Mouse (Mus musculus) lung, embryonic 15.5 days (tissue): ENCODE results near the gene C5ar1. TPM values are rescaled to one million over a fixed set of nuclear protein-coding genes. Genes with fewer than 3 reads are reported as not detected.

Experiments
- ATAC-seq: fragments of 200-750 bp; cut with Nextera tagmentation; 2 replicates; pipeline ENCODE4 v1.8.0; 2017; ENCODE audit warnings: moderate number of reproducible peaks, borderline replicate concordance; ENCODE audit not compliant: low FRiP score, low TSS enrichment; ENCODE audit errors: extremely low read depth
- H3K27ac ChIP-seq: fragments of 300-500 bp; sonication (generic); 2 replicates; pipeline ENCODE4 v1.5.1; 2015; ENCODE audit warnings: moderate library complexity, mild to moderate bottlenecking, inconsistent platforms
- H3K27me3 ChIP-seq: fragments of 300-500 bp; sonication (generic); 2 replicates; pipeline ENCODE4 v1.6.1; 2015; ENCODE audit warnings: inconsistent platforms
- H3K36me3 ChIP-seq: fragments of 300-500 bp; sonication (generic); 2 replicates; pipeline ENCODE4 v1.6.1; 2015; ENCODE audit warnings: inconsistent platforms
- H3K4me1 ChIP-seq: fragments of 300-500 bp; sonication (generic); 2 replicates; pipeline ENCODE4 v1.6.1; 2015; ENCODE audit warnings: inconsistent platforms
- H3K4me2 ChIP-seq: fragments of 300-500 bp; sonication (generic); 2 replicates; pipeline ENCODE4 v1.6.1; 2015; ENCODE audit warnings: inconsistent platforms, mild to moderate bottlenecking, moderate library complexity
- H3K4me3 ChIP-seq: fragments of 300-500 bp; sonication (generic); 2 replicates; pipeline ENCODE4 v1.5.1; 2015; ENCODE audit warnings: mild to moderate bottlenecking, inconsistent platforms
- H3K9ac ChIP-seq: fragments of 300-500 bp; sonication (generic); 2 replicates; pipeline ENCODE4 v1.6.1; 2015; ENCODE audit warnings: inconsistent platforms
- H3K9me3 ChIP-seq: fragments of 300-500 bp; sonication (generic); 2 replicates; pipeline ENCODE4 v1.6.1; 2016; ENCODE audit warnings: inconsistent platforms
- WGBS: fragments of 180-500 bp; shearing (Covaris S2); methylation state at CpG from one replicate; pipeline ENCODE4 v1.1.7; 2015; 5-methylcytosine and 5-hydroxymethylcytosine counted together
- polyA plus RNA-seq: library from polyadenylated mRNA; unstranded; fragments of >200 nt; fragmentation: Nextera tagmentation; extraction: Ambion mirVana; gene quantifications from 2 replicates; pipeline ENCODE4 v1.2.1, GENCODE M21; 2015

C5ar1 gene
- polyA plus RNA-seq, 1 experiment from 2014 or later: 2.5 TPM

GRCm38 (mm10) chr7:16245958-16246357, 13.4 kb downstream of the C5ar1 start:
- Histone ChIP-seq H3K27ac (no peak overlapping the region), H3K36me3 (no peaks in the 10 kb centered on the region), H3K9ac (no peak overlapping the region), H3K9me3 (no peaks in the 10 kb centered on the region), H3K4me1 (0 out of 2 replicates have a peak, but pooled peaks cover 5% of the 10 kb centered on the region), H3K4me3 (no peak overlapping the region), H3K27me3 (no peaks in the 10 kb centered on the region), H3K4me2 (no peak overlapping the region)
- ATAC-seq: no peak
- WGBS: 38% methylated on average over 2 of the region's 4 CpGs

- H3K36me3 ChIP-seq: no peaks in the 10 kb centered on the region
- 0 out of 2 replicates have a peak, but pooled peaks cover 5% of the 10 kb centered on the region for H3K4me1 ChIP-seq
- H3K27me3 ChIP-seq: no peaks in the 10 kb centered on the region
- H3K4me2 ChIP-seq: no peak within 1 kb of the TSS
- 39% methylated on average over 5 of the region's 5 CpGs for WGBS
- H3K27ac ChIP-seq: peak within 1 kb of the TSS; percentile 16
- peak; percentile 62; the same call in 1 of the 2 replicates for ATAC-seq
- H3K9me3 ChIP-seq: no peaks in the 10 kb centered on the region
- no peak within 1 kb of the TSS for H3K9ac ChIP-seq
- H3K4me3 ChIP-seq: no peak within 1 kb of the TSS
Observed at GRCm38 (mm10) chr7:16244067-16244466, 15.3 kb downstream of the C5ar1 start, which contains the start of gene C5ar2. Gene C5ar2, minus strand, starts transcription at chr7:16244154.

- WGBS: 67% methylated on average over 6 of the region's 6 CpGs
- H3K4me2 ChIP-seq: no peak overlapping the region
- H3K27ac ChIP-seq: no peak overlapping the region
- H3K9ac ChIP-seq: no peak overlapping the region
- no peaks in the 10 kb centered on the region for H3K9me3 ChIP-seq
- H3K36me3 ChIP-seq: no peaks in the 10 kb centered on the region
- H3K4me1 ChIP-seq: 0 out of 2 replicates have a peak, but pooled peaks cover 5% of the 10 kb centered on the region
- H3K4me3 ChIP-seq: no peak overlapping the region
- ATAC-seq: no peak
- H3K27me3 ChIP-seq: no peaks in the 10 kb centered on the region
Observed at GRCm38 (mm10) chr7:16242198-16242597, 17.1 kb downstream of the C5ar1 start.

GRCm38 (mm10) chr7:16241787-16242186, 17.6 kb downstream of the C5ar1 start:
- Histone ChIP-seq H3K9ac (no peak overlapping the region), H3K9me3 (no peaks in the 10 kb centered on the region), H3K4me2 (no peak overlapping the region), H3K4me3 (no peak overlapping the region), H3K27ac (no peak overlapping the region), H3K4me1 (0 out of 2 replicates have a peak, but pooled peaks cover 5% of the 10 kb centered on the region), H3K27me3 (no peaks in the 10 kb centered on the region), H3K36me3 (no peaks in the 10 kb centered on the region)
- WGBS: 61% methylated on average over 11 of the region's 11 CpGs
- no peak for ATAC-seq

- Histone ChIP-seq H3K4me1 (0 out of 2 replicates have a peak, but pooled peaks cover 5% of the 10 kb centered on the region), H3K27me3 (no peaks in the 10 kb centered on the region), H3K9ac (no peak overlapping the region), H3K4me3 (no peak overlapping the region), H3K36me3 (no peaks in the 10 kb centered on the region), H3K27ac (no peak overlapping the region), H3K4me2 (no peak overlapping the region), H3K9me3 (no peaks in the 10 kb centered on the region)
- 86% methylated on average over 1 of the region's 1 CpGs for WGBS
- no peak for ATAC-seq
Observed at GRCm38 (mm10) chr7:16240978-16241303, 18.4 kb downstream of the C5ar1 start.

- Histone ChIP-seq H3K27ac (no peak overlapping the region), H3K36me3 (no peaks in the 10 kb centered on the region), H3K9me3 (no peaks in the 10 kb centered on the region), H3K27me3 (no peaks in the 10 kb centered on the region), H3K4me3 (no peak overlapping the region), H3K4me1 (0 out of 2 replicates have a peak, but pooled peaks cover 5% of the 10 kb centered on the region), H3K4me2 (no peak overlapping the region), H3K9ac (no peak overlapping the region)
- 65% methylated on average over 7 of the region's 7 CpGs for WGBS
- ATAC-seq: no peak
Observed at GRCm38 (mm10) chr7:16240281-16240977, 18.9 kb downstream of the C5ar1 start.

GRCm38 (mm10) chr7:16239554-16239997, 19.8 kb downstream of the C5ar1 start:
- Histone ChIP-seq H3K9ac (no peak overlapping the region), H3K4me2 (no peak overlapping the region), H3K27ac (no peak overlapping the region), H3K4me3 (no peak overlapping the region), H3K36me3 (no peaks in the 10 kb centered on the region), H3K9me3 (no peaks in the 10 kb centered on the region), H3K4me1 (0 out of 2 replicates have a peak, but pooled peaks cover 5% of the 10 kb centered on the region), H3K27me3 (no peaks in the 10 kb centered on the region)
- 55% methylated on average over 9 of the region's 9 CpGs for WGBS
- ATAC-seq: no peak

- WGBS: 31% methylated on average over 5 of the region's 5 CpGs
- Histone ChIP-seq H3K27me3 (no peaks in the 10 kb centered on the region; the same call in 1 of the 2 replicates), H3K9ac (no peak overlapping the region), H3K4me1 (peaks cover 6% of the 10 kb centered on the region; the same call in 1 of the 2 replicates), H3K4me2 (no peak overlapping the region), H3K4me3 (no peak overlapping the region), H3K27ac (no peak overlapping the region), H3K9me3 (no peaks in the 10 kb centered on the region), H3K36me3 (no peaks in the 10 kb centered on the region)
- no peak for ATAC-seq
Observed at GRCm38 (mm10) chr7:16229869-16230268, 29.5 kb downstream of the C5ar1 start.

- H3K27ac ChIP-seq: peak within 1 kb of the TSS; percentile 73
- peaks cover 10% of the 10 kb centered on the region for H3K4me1 ChIP-seq
- 1% methylated on average over 34 of the region's 34 CpGs for WGBS
- ATAC-seq: peak; percentile 96
- H3K4me2 ChIP-seq: peak within 1 kb of the TSS; percentile 64
- H3K27me3 ChIP-seq: no peaks in the 10 kb centered on the region; the same call in 1 of the 2 replicates
- H3K4me3 ChIP-seq: peak within 1 kb of the TSS; percentile 61
- peaks cover 8% of the 10 kb centered on the region for H3K36me3 ChIP-seq
- peak within 1 kb of the TSS; percentile 70 for H3K9ac ChIP-seq
- H3K9me3 ChIP-seq: no peaks in the 10 kb centered on the region
Observed at GRCm38 (mm10) chr7:16221582-16222272, 37.6 kb downstream of the C5ar1 start, which contains the start of gene Dhx34. Gene Dhx34, minus strand, starts transcription at chr7:16222037.

- Histone ChIP-seq H3K9ac (no peak overlapping the region), H3K27ac (no peak overlapping the region), H3K36me3 (peaks cover 53% of the 10 kb centered on the region), H3K4me3 (no peak overlapping the region), H3K4me2 (no peak overlapping the region), H3K4me1 (0 out of 2 replicates have a peak, but pooled peaks cover 2% of the 10 kb centered on the region), H3K9me3 (no peaks in the 10 kb centered on the region), H3K27me3 (no peaks in the 10 kb centered on the region)
- no peak for ATAC-seq
- 93% methylated on average over 9 of the region's 9 CpGs for WGBS
Observed at GRCm38 (mm10) chr7:16213986-16214385, 45.4 kb downstream of the C5ar1 start.

GRCm38 (mm10) chr7:16213196-16213595, 46.1 kb downstream of the C5ar1 start:
- Histone ChIP-seq H3K4me3 (no peak overlapping the region), H3K9me3 (no peaks in the 10 kb centered on the region), H3K27ac (no peak overlapping the region), H3K9ac (no peak overlapping the region), H3K36me3 (peaks cover 52% of the 10 kb centered on the region), H3K4me2 (no peak overlapping the region), H3K4me1 (0 out of 2 replicates have a peak, but pooled peaks cover 2% of the 10 kb centered on the region), H3K27me3 (no peaks in the 10 kb centered on the region)
- ATAC-seq: no peak
- WGBS: 83% methylated on average over 6 of the region's 6 CpGs

GRCm38 (mm10) chr7:16210862-16211365, 48.4 kb downstream of the C5ar1 start:
- 0 out of 2 replicates have a peak, but pooled peaks cover 2% of the 10 kb centered on the region for H3K4me1 ChIP-seq
- H3K4me2 ChIP-seq: no peak overlapping the region
- H3K27me3 ChIP-seq: no peaks in the 10 kb centered on the region
- no peak overlapping the region for H3K9ac ChIP-seq
- no peak for ATAC-seq
- no peaks in the 10 kb centered on the region for H3K9me3 ChIP-seq
- H3K36me3 ChIP-seq: peaks cover 40% of the 10 kb centered on the region; the same call in 1 of the 2 replicates
- H3K4me3 ChIP-seq: no peak overlapping the region
- WGBS: 71% methylated on average over 12 of the region's 12 CpGs
- H3K27ac ChIP-seq: no peak overlapping the region
